ENCODE assay signal across 25 mouse cellular contexts in genomic region chr5:92413982-92414375, GRCm38 (mm10). TPM values are rescaled to one million over a fixed set of nuclear protein-coding genes. Genes with fewer than 3 reads are reported as not detected.
A peak's percentile ranks its signal among the peaks of the same experiment; 100 is the strongest.
DNase-seq lines count a peak whose midpoint lies in the region; ATAC-seq and TF ChIP-seq lines count a peak whose summit lies in the region.
"Had no signal": no experiment of that assay in that cellular context is flagged by ENCODE, and none has a peak within 500 bp of the region (broad histone marks: within the 10 kb centered on the region; RNA-seq: fewer than 3 reads in every experiment).

No protein-coding gene starts in this region.

- DNase-seq in forebrain, embryonic 11.5 days (ENCODE audit: low spot score): no peak
- peak; percentile 65 for DNase-seq in heart, embryonic 10.5 days (ENCODE audit: low spot score)
- no peak for DNase-seq in midbrain, postnatal 0 days (ENCODE audit: low spot score)
- no peak for DNase-seq in thymus, postnatal 36 days
- DNase-seq: adrenal gland, adult 2 months; adrenal gland, postnatal 14 days; cerebellum, adult 11 months; cerebellum, adult 2 months; cerebellum, adult 9-11 months; cerebellum, postnatal 25 days; gastrocnemius, postnatal 10 days; gastrocnemius, postnatal 36 days; heart, postnatal 10 days; heart, postnatal 4 days had no signal

- peaks cover 43% of the 10 kb centered on the region for H3K36me3 ChIP-seq in forebrain, embryonic 15.5 days
- H3K36me3 ChIP-seq in forebrain, embryonic 11.5 days (ENCODE audit: control insufficient read depth, insufficient read depth, low read length): peaks cover 7% of the 10 kb centered on the region; the same call in 1 of the 2 replicates
- peaks cover 49% of the 10 kb centered on the region for H3K36me3 ChIP-seq in heart, embryonic 10.5 days
- peaks cover 42% of the 10 kb centered on the region for H3K36me3 ChIP-seq in heart, embryonic 12.5 days
- peaks cover 21% of the 10 kb centered on the region for H3K36me3 ChIP-seq in midbrain, postnatal 0 days (ENCODE audit: insufficient read depth, low read length)
- peaks cover 42% of the 10 kb centered on the region for H3K36me3 ChIP-seq in midbrain, embryonic 13.5 days

- H3K9ac ChIP-seq in forebrain, embryonic 15.5 days (replicated peaks): no peak overlapping the region
- H3K9ac ChIP-seq in forebrain, embryonic 11.5 days (ENCODE audit: low read length): no peak overlapping the region
- H3K9ac ChIP-seq in heart, embryonic 12.5 days: no peak overlapping the region
- no peak overlapping the region for H3K9ac ChIP-seq in midbrain, postnatal 0 days (replicated peaks; ENCODE audit: low read length, poor library complexity, severe bottlenecking)
- H3K9ac ChIP-seq in midbrain, embryonic 13.5 days (replicated peaks): no peak overlapping the region
- H3K9ac ChIP-seq: embryonic facial prominence, embryonic 12.5 days; embryonic facial prominence, embryonic 15.5 days; forebrain, embryonic 12.5 days; heart, embryonic 15.5 days; hindbrain, embryonic 14.5 days had no signal

- 0 out of 2 replicates have a peak, but pooled peaks have one; percentile 35 for ATAC-seq in forebrain, embryonic 15.5 days (replicated peaks)
- no peak for ATAC-seq in forebrain, embryonic 11.5 days (replicated peaks; ENCODE audit: low FRiP score)
- ATAC-seq in heart, embryonic 12.5 days (ENCODE audit: insufficient number of reproducible peaks, low FRiP score): no peak
- 0 out of 2 replicates have a peak, but pooled peaks have one; percentile 23 for ATAC-seq in midbrain, postnatal 0 days (ENCODE audit: low FRiP score)
- ATAC-seq in midbrain, embryonic 13.5 days: no peak; the same call in 1 of the 2 replicates
- ATAC-seq: hindbrain, postnatal 0 days; inflammation-experienced regulatory T-cells, adult 6 months had no signal

- no peak overlapping the region for H3K4me3 ChIP-seq in forebrain, embryonic 15.5 days
- no peak overlapping the region for H3K4me3 ChIP-seq in forebrain, embryonic 11.5 days (ENCODE audit: low read depth, low read length)
- H3K4me3 ChIP-seq in heart, embryonic 10.5 days: no peak overlapping the region
- H3K4me3 ChIP-seq in heart, embryonic 12.5 days: no peak overlapping the region
- H3K4me3 ChIP-seq in midbrain, postnatal 0 days (ENCODE audit: low read depth, low read length): no peak overlapping the region
- no peak overlapping the region for H3K4me3 ChIP-seq in midbrain, embryonic 13.5 days (replicated peaks)
- H3K4me3 ChIP-seq: embryonic facial prominence, embryonic 12.5 days; embryonic facial prominence, embryonic 15.5 days; forebrain, embryonic 12.5 days; heart, embryonic 15.5 days had no signal

- H3K9me3 ChIP-seq in forebrain, embryonic 15.5 days: no peaks in the 10 kb centered on the region
- no peaks in the 10 kb centered on the region for H3K9me3 ChIP-seq in forebrain, embryonic 11.5 days (ENCODE audit: control insufficient read depth, low read length)
- H3K9me3 ChIP-seq in heart, embryonic 10.5 days: no peaks in the 10 kb centered on the region
- H3K9me3 ChIP-seq in heart, embryonic 12.5 days (replicated peaks): no peaks in the 10 kb centered on the region
- H3K9me3 ChIP-seq in midbrain, postnatal 0 days (ENCODE audit: low read length): no peaks in the 10 kb centered on the region
- H3K9me3 ChIP-seq in midbrain, embryonic 13.5 days: no peaks in the 10 kb centered on the region
- H3K9me3 ChIP-seq: embryonic facial prominence, embryonic 12.5 days; embryonic facial prominence, embryonic 15.5 days; forebrain, embryonic 12.5 days; heart, embryonic 15.5 days had no signal

- no peak for TF ChIP-seq CTCF in midbrain, postnatal 0 days (IDR thresholded peaks at IDR 0.05)

- H3K27ac ChIP-seq in forebrain, embryonic 15.5 days (replicated peaks): no peak overlapping the region
- H3K27ac ChIP-seq in forebrain, embryonic 11.5 days (ENCODE audit: low read depth, low read length): no peak overlapping the region
- H3K27ac ChIP-seq in heart, embryonic 10.5 days: no peak overlapping the region
- H3K27ac ChIP-seq in heart, embryonic 12.5 days (ENCODE audit: poor library complexity, severe bottlenecking): no peak overlapping the region
- no peak overlapping the region for H3K27ac ChIP-seq in midbrain, postnatal 0 days (ENCODE audit: low read depth, low read length)
- no peak overlapping the region for H3K27ac ChIP-seq in midbrain, embryonic 13.5 days
- H3K27ac ChIP-seq: embryonic facial prominence, embryonic 12.5 days; embryonic facial prominence, embryonic 15.5 days; forebrain, embryonic 12.5 days; heart, embryonic 15.5 days; hindbrain, embryonic 14.5 days; hindbrain, postnatal 0 days had no signal

- 94% methylated on average over 8 of the region's 8 CpGs for WGBS in forebrain, embryonic 15.5 days
- 88% methylated on average over 8 of the region's 8 CpGs for WGBS in forebrain, embryonic 11.5 days
- 82% methylated on average over 8 of the region's 8 CpGs for WGBS in heart, embryonic 10.5 days
- WGBS in heart, embryonic 12.5 days: 79% methylated on average over 8 of the region's 8 CpGs
- 91% methylated on average over 8 of the region's 8 CpGs for WGBS in midbrain, postnatal 0 days
- 92% methylated on average over 8 of the region's 8 CpGs for WGBS in midbrain, embryonic 13.5 days

- no peaks in the 10 kb centered on the region for H3K27me3 ChIP-seq in forebrain, embryonic 15.5 days
- H3K27me3 ChIP-seq in forebrain, embryonic 11.5 days (ENCODE audit: control insufficient read depth, insufficient read depth, low read length): no peaks in the 10 kb centered on the region
- H3K27me3 ChIP-seq in heart, embryonic 10.5 days (ENCODE audit: insufficient read depth, poor library complexity, severe bottlenecking): no peaks in the 10 kb centered on the region
- no peaks in the 10 kb centered on the region for H3K27me3 ChIP-seq in heart, embryonic 12.5 days (replicated peaks)
- H3K27me3 ChIP-seq in midbrain, postnatal 0 days (ENCODE audit: insufficient read depth, low read length): no peaks in the 10 kb centered on the region
- no peaks in the 10 kb centered on the region for H3K27me3 ChIP-seq in midbrain, embryonic 13.5 days
- H3K27me3 ChIP-seq: embryonic facial prominence, embryonic 12.5 days; embryonic facial prominence, embryonic 15.5 days; forebrain, embryonic 12.5 days; heart, embryonic 15.5 days had no signal

- H3K4me2 ChIP-seq in forebrain, embryonic 15.5 days (replicated peaks): no peak overlapping the region
- no peak overlapping the region for H3K4me2 ChIP-seq in forebrain, embryonic 11.5 days (ENCODE audit: low read depth, low read length, severe bottlenecking)
- H3K4me2 ChIP-seq in heart, embryonic 12.5 days: no peak overlapping the region
- H3K4me2 ChIP-seq in midbrain, postnatal 0 days (ENCODE audit: low read depth, low read length, poor library complexity, severe bottlenecking): no peak overlapping the region
- H3K4me2 ChIP-seq in midbrain, embryonic 13.5 days (replicated peaks): no peak overlapping the region
- H3K4me2 ChIP-seq: embryonic facial prominence, embryonic 12.5 days; embryonic facial prominence, embryonic 15.5 days; forebrain, embryonic 12.5 days; heart, embryonic 11.5 days; heart, embryonic 15.5 days; hindbrain, embryonic 14.5 days had no signal

- H3K4me1 ChIP-seq in forebrain, embryonic 15.5 days: no peaks in the 10 kb centered on the region
- no peaks in the 10 kb centered on the region for H3K4me1 ChIP-seq in forebrain, embryonic 11.5 days (replicated peaks; ENCODE audit: control insufficient read depth, insufficient read depth, low read length)
- peaks cover 4% of the 10 kb centered on the region; the same call in 1 of the 2 replicates for H3K4me1 ChIP-seq in heart, embryonic 10.5 days
- H3K4me1 ChIP-seq in heart, embryonic 12.5 days (replicated peaks): peaks cover 12% of the 10 kb centered on the region; the same call in 1 of the 2 replicates
- no peaks in the 10 kb centered on the region for H3K4me1 ChIP-seq in midbrain, postnatal 0 days (ENCODE audit: insufficient read depth, low read length)
- H3K4me1 ChIP-seq in midbrain, embryonic 13.5 days (replicated peaks): no peaks in the 10 kb centered on the region
- H3K4me1 ChIP-seq: embryonic facial prominence, embryonic 12.5 days; embryonic facial prominence, embryonic 15.5 days; forebrain, embryonic 12.5 days had no signal

RNA-seq across cellular contexts. Expression of gene Nup54, which starts 21.0 kb away (rescaled TPM):
- polyA plus RNA-seq in forebrain, embryonic 15.5 days (2015; fragmentation: Nextera tagmentation; extraction: Ambion mirVana): 55.7 and 60.0 TPM in 2 replicates
- polyA plus RNA-seq in forebrain, embryonic 11.5 days (2014; fragmentation: Nextera tagmentation; extraction: Ambion mirVana): 65.9 and 70.5 TPM in 2 replicates
- 52.8 and 60.8 TPM in 2 replicates for polyA plus RNA-seq in heart, embryonic 10.5 days (2016; fragmentation: Nextera tagmentation; extraction: Ambion mirVana)
- 42.6 and 44.6 TPM in 2 replicates for polyA plus RNA-seq in heart, embryonic 12.5 days (2016; fragmentation: Nextera tagmentation; extraction: Ambion mirVana)
- 91.8 and 145 TPM in 2 replicates for total RNA-seq in midbrain, postnatal 0 days (2014; rRNA removed)
- 52.1 and 52.6 TPM in 2 replicates for polyA plus RNA-seq in midbrain, postnatal 0 days (2015; fragmentation: Nextera tagmentation; extraction: Ambion mirVana)
- polyA plus RNA-seq in midbrain, embryonic 13.5 days (2015; fragmentation: Nextera tagmentation; extraction: Ambion mirVana): 53.7 and 58.5 TPM in 2 replicates

Comparison
In these comparisons a context has a peak if more than half of its experiments do, and no peak if none do; other contexts are left out.
1. ATAC-seq: peak in forebrain, embryonic 15.5 days (single experiment) and midbrain, postnatal 0 days (single experiment); none in forebrain, embryonic 11.5 days (single experiment), heart, embryonic 12.5 days (single experiment) and midbrain, embryonic 13.5 days (single experiment).